Mouse (Mus musculus) adrenal gland, postnatal 25 days (tissue): ENCODE measurements around the gene Aqp9. TPM values are rescaled to one million over a fixed set of nuclear protein-coding genes. Genes with fewer than 3 reads are reported as not detected.
"Not testable (repeated sequence)": the region's sequence is repeated elsewhere in the genome, so short reads cannot be mapped to it uniquely, and the experiment has no call there.

Source experiments
- DNase-seq: peaks from one replicate; pipeline ENCODE4 v3.0.0; 2021; ENCODE audit warnings: mixed read lengths
- total RNA-seq: library from RNA; stranded (reverse); gene quantifications from 2 replicates; pipeline ENCODE4 v1.2.3, GENCODE M21; 2021

Aqp9 gene
- total RNA-seq, 1 experiment from 2014 or later = 0.36 TPM

GRCm38 (mm10) chr9:71138936-71139335, 29.5 kb downstream of the Aqp9 start:
- no peak for DNase-seq

- no peak for DNase-seq
These were observed 31.1 kb downstream of the Aqp9 start for GRCm38 (mm10) chr9:71137267-71137945.

DNA sequence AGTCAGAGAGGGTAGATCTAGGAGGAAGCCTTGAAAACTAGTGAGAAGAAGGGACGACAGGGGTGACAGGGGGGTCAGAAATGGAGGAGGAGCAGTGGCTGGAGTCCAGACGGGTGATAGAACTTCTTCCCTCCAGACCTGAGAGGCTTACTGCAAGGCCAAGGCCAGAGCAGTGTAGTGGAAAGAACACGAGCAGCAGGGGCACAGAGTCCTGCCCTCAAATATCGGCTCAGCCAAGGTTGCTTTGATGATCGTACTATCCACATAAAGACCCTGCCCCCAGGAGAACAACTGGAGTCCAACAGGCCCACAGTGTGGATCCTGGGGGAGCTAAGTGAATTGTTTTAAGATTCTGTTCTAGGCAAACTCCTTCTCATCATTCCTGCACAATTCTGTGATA, 33.4 kb downstream of the Aqp9 start:
- DNase-seq = no peak

- no peak for DNase-seq
These were observed 35.3 kb downstream of the Aqp9 start for GRCm38 (mm10) chr9:71133190-71133589.

- DNase-seq = no peak
These were observed 36.7 kb downstream of the Aqp9 start for GRCm38 (mm10) chr9:71131822-71132221.

GRCm38 (mm10) chr9:71128911-71129310, 39.6 kb downstream of the Aqp9 start:
- DNase-seq = peak; percentile 30

DNA sequence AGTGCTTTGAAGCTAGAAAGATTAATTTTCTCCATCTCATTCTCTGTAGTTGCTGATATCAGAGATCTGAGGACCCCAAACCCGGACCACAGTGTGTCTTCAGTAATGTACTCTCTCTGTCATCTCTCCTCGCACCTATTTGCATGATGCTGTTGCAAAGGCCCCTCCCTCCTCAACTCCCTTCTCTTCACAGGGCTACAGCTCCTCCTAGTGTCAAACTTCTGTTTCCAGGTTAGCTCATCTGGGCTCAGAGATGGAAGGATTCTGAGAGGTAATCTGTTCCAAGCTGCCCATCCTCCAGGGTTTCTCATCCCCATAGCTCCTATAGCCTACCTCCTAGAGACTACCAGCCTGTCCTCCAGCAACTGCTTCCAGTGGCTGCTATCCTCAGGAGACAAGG, 42.3 kb downstream of the Aqp9 start:
- DNase-seq = no peak

- DNase-seq = not testable (repeated sequence)
These were observed 45.4 kb downstream of the Aqp9 start for GRCm38 (mm10) chr9:71123095-71123494.

GRCm38 (mm10) chr9:71120924-71121323, 47.6 kb downstream of the Aqp9 start:
- DNase-seq = no peak

GRCm38 (mm10) chr9:71113166-71113565, 55.3 kb downstream of the Aqp9 start:
- DNase-seq = no peak

GRCm38 (mm10) chr9:71103521-71103920, 65.0 kb downstream of the Aqp9 start:
- DNase-seq = no peak

DNA sequence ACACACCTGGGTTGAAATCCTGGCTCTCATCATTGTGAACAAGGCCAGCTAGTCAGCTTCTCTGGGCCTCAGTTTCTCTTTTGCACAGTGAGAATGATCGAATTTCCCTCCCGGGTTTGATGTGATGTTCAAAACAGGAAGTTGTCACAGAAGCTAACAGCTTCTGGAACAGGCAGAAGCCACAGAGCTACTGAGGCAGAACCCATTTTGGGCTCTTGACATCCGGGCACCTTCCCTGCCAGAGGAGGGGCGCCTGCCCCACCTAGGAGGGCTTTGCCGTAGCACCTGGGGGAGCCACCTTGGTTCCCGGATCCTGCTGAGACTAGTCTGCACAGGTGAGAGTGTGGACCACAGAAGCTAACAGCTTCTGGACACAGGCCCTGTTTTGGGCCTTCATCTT, 74.4 kb downstream of the Aqp9 start:
- no peak for DNase-seq

GRCm38 (mm10) chr9:71092038-71092437, 76.4 kb downstream of the Aqp9 start:
- no peak for DNase-seq

DNA sequence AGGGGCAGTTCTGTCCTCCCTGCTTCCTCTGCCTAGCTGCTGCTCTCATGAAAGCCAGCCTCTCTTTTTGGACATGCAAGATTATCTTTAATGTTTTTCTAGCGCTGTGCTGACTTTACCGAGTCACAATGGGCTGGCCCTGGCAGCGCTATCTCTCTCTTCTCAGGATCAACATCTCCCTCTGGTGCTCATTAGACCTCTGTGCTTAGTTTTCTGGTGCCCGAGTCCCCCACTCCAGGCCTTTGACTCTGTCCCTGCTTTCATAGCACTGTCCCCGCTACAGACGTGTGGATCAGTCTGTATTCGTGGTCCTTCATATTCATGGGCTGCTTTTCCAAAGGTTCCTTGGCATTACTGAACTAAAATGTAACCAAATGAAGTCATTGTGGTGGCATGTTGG, 89.3 kb downstream of the Aqp9 start:
- no peak for DNase-seq

- no peak for DNase-seq
These were observed 91.1 kb downstream of the Aqp9 start for GRCm38 (mm10) chr9:71077251-71077825.

DNA sequence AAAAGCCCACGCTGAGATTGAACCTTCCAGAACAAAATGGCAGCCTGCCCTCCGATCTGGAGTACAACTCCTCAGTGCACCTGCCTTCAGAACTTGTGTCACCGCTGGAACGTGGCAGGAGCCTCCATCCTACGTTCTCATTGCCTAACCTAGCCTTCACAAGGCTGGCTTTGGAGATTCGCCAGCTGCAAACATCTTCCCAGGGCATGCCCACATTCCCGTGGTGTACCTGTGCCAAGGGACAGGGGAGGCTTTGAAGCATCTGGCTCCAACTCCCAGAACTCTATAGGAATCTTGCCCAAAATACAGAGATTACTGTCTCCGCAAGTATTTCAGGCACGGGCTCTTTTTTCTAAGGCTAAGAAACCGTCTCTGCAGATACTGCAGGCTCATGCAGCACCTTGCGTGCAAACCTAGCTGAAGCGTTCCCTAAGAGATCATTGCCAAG, 92.3 kb downstream of the Aqp9 start:
- no peak for DNase-seq

- peak; percentile 49 for DNase-seq
These were observed 94.7 kb downstream of the Aqp9 start for GRCm38 (mm10) chr9:71073831-71074230.

DNA sequence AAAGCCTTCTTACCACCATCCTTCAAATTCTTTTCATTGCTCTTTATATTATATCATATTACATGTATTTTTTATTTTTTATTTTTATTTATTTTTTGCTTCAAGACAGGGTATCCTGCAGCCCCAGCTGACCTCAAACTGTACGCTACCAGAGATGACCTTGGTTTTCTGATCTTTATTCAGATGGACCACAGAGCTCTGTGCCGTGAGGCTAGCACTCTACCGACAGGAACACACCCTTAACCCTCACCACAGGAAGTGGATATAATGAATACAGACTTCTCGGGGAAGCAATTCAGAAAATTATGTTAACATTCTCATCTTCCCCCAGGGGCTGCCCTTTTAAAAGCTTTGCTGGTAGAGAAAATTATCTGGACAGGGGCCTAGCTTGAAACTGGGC, 95.4 kb downstream of the Aqp9 start:
- no peak for DNase-seq

DNA sequence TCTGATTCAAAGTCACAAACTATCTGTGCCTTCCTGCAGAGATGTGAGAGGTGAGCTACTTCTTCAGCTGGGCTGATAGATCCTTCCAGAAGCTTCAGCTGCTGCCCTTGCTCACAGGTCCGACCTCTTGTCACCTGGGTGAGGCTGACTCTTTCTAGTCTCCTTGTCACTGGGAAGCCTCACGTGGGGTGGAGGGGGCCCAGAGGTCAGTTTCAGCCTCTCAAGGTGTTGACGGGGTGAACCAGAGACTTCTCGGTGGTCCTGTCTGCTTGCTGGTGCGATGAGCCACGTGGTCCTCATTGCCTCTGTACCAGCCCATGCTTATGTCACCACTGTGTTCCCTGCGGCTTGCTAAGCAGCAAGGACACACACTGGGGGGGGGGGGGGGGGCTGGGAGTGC, 96.0 kb downstream of the Aqp9 start:
- no peak for DNase-seq

DNA sequence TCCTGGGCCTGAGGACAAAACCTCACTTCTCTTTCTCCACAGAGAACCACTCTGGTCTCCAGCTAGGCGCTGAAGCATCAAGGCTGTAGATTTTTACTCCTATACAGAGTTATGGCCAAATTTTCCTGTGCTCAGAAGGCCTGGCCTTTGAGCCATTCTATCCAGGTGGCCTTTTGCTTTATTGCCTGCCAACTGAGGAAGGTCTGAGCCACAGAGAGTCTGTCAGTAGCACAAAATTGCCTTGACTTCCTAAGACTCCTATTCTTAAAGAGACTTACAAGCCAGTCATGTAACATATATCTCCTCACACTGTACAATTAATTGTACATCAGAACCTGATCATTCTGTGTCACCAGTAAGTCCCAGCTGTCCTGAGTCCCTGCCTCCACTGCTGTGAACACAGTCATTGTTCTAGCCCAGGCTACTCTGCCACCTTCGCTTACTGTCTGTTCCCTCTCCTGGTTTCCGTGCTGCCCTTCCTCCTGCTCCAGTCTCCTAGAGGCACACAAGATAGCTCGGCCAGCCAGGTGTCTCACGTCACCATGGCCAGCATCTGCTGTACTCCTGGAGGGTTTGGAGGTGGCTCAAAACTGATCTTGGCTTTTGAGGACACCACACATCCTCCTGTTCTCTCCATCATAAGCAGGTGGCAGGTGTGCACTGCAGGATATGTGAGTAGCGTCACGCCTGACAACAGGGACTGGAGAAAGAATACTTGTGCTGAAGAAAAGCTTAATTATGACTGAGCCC, 96.7 kb downstream of the Aqp9 start:
- no peak for DNase-seq

DNA sequence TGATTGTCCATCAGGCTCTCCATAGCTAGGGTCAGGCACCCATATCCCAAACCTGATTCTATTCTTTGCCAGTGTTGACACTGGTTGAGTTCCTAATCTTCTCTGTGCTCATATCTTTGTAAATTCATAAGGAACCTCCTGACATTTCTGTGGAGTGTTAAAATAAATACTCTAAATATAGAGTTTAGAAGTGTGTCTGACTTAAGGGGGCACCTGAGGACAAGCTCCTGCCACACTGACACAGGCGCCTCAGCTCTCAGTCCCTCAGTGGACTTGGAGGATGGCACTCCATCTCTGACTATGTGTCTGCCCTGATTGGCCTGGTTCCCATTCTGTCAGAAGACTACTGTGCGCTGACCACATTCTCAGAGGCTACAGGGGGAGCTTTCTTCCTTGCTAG, 97.9 kb downstream of the Aqp9 start:
- no peak for DNase-seq

- no peak for DNase-seq
These were observed 99.6 kb downstream of the Aqp9 start for GRCm38 (mm10) chr9:71068866-71069390.

GRCm38 (mm10) chr9:71067156-71067555, 101.3 kb downstream of the Aqp9 start:
- no peak for DNase-seq
